Mouse (Mus musculus) cerebellum, postnatal 10 days (tissue): Measurements from ENCODE around the gene Spata31d1d.

ENCODE experiments used
- DNase-seq, 2 experiments: peaks; one replicate each; pipeline ENCODE4 v3.0.0; 2021; ENCODE audit warnings: mixed read lengths in 2 of 2

Spata31d1d gene

DNA sequence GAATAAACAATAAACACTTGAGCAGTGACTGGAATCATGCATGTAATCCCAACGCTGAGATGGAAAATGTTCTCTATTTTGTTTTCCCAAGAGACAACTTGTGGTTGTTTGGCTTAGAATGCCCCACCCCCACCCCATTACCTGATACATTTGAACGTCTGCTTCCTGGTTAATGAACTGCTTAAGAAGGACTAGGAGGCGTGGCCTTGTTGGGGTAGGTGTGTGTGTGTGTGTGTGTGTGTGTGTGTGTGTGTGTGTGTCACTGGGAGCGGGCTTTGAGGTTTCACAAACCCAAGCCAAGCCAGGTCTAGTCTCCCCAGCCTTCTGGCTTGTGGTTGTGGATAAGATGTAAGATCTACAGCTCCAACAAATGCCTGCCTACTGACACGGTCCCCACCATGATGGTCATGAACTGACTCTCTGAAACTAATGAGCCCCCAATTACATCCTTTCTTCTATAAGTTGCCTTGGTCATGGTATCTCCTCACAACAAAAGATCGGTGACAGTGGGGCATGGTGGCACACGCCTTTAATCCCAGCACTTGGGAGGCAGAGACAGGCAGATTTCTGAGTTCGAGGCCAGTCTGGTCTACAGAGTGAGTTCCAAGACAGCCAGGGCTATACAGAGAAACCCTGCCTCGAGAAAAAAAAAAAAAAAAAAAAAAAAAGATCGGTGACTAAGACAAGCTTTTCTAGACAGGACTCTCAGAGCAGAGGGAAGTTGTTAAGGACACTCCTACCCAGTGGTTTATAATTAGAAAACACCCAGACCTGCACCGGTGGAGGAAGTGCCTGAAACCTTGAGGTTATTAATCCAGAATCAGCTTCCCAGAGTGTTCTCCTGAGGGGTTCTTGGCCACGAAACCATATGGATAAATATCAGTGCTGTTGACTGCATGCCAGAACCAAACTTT is 55.0 kb downstream of the Spata31d1d start:
- no peak for DNase-seq
